Mouse (Mus musculus) retina, adult 2 months (tissue): Measurements from ENCODE around the gene Angptl6.
A peak's percentile ranks its signal among the peaks of the same experiment; 100 is the strongest.

ENCODE experiments used
- DNase-seq: peaks from one replicate; pipeline ENCODE4 v3.0.0-alpha.2; 2012; ENCODE audit warnings: low read depth, low spot score

The Angptl6 gene

GRCm38 (mm10) chr9:20879097-20879792 lies at the start of gene Angptl6:
Gene Angptl6, minus strand, starts transcription at chr9:20879727.
- no peak for DNase-seq

GRCm38 (mm10) chr9:20923258-20923657 lies 43.7 kb upstream of the Angptl6 start:
- DNase-seq = no peak

- DNase-seq = no peak
These were observed 36.6 kb upstream of the Angptl6 start for GRCm38 (mm10) chr9:20916160-20916559.

GRCm38 (mm10) chr9:20909948-20910347 lies 30.4 kb upstream of the Angptl6 start:
- DNase-seq = no peak

GRCm38 (mm10) chr9:20902174-20902491 lies 22.6 kb upstream of the Angptl6 start:
- no peak for DNase-seq

GRCm38 (mm10) chr9:20901466-20902173 lies 22.1 kb upstream of the Angptl6 start:
- DNase-seq = no peak

- peak; percentile 78 for DNase-seq
These were observed 19.1 kb upstream of the Angptl6 start, which contains the start of gene Eif3g for GRCm38 (mm10) chr9:20898511-20899073. Gene Eif3g, minus strand, starts transcription at chr9:20898623.

GRCm38 (mm10) chr9:20897736-20898510 lies 18.4 kb upstream of the Angptl6 start:
- no peak for DNase-seq

- DNase-seq = no peak
These were observed 15.9 kb upstream of the Angptl6 start for GRCm38 (mm10) chr9:20895382-20895781.

GRCm38 (mm10) chr9:20894629-20895028 lies 15.1 kb upstream of the Angptl6 start:
- DNase-seq = no peak

- DNase-seq = no peak
These were observed 14.2 kb upstream of the Angptl6 start for GRCm38 (mm10) chr9:20893590-20894343.

GRCm38 (mm10) chr9:20893069-20893468 lies 13.5 kb upstream of the Angptl6 start:
- DNase-seq = no peak

- DNase-seq = no peak
These were observed 12.7 kb upstream of the Angptl6 start for GRCm38 (mm10) chr9:20892104-20892653.

- DNase-seq = no peak
These were observed 12.0 kb upstream of the Angptl6 start for GRCm38 (mm10) chr9:20891339-20892103.

- DNase-seq = no peak
These were observed 10.9 kb upstream of the Angptl6 start for GRCm38 (mm10) chr9:20890411-20890810.

GRCm38 (mm10) chr9:20889185-20890141 lies 9.9 kb upstream of the Angptl6 start:
- no peak for DNase-seq

GRCm38 (mm10) chr9:20888386-20888765 lies 8.8 kb upstream of the Angptl6 start:
- no peak for DNase-seq

GRCm38 (mm10) chr9:20887704-20888385 lies 8.3 kb upstream of the Angptl6 start, which contains the start of gene Ppan:
Gene Ppan, plus strand, starts transcription at chr9:20888175.
- DNase-seq = peak; percentile 93
